Mouse (Mus musculus): Measurements from ENCODE around the gene Gm26938. TPM values are rescaled to one million over a fixed set of nuclear protein-coding genes. Genes with fewer than 3 reads are reported as not detected.

Gm26938 gene
- not detected for total RNA-seq (2021)

- peak; percentile 85 to 89 for DNase-seq (ENCODE audit: low spot score in 2 of 2)
- intact Hi-C loops (cut with DNase I), result no loop called here
Observed at GRCm38 (mm10) chr5:139826357-139827055, at the start of gene Gm26938, which contains the start of gene Psmg3. TSS of gene Gm26938 (minus strand) at chr5:139826407. TSS of gene Psmg3 (minus strand) at chr5:139826885.

DNA sequence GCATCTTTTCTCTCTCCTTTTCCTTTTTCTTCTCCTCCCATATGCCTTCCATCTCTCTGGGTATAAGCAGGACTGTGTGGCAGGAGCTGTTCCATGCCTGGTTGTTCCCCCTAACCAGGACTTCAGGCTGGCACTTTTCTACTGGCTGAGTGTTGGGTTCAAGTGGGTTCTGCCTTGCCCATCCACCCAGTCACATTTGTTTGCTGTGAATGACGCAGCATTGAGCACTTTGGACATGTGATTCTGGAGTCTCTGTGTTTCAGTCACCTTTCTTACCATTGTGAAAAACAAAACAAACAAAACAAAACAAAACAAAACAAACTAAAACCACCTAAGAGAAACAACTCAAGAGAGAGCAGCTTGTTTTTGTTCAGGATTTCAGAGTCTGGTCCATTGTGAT, 45.3 kb upstream of the Gm26938 start:
- intact Hi-C loops (cut with DNase I), result no loop called here
- no peak for DNase-seq (ENCODE audit: low spot score in 2 of 2)

DNA sequence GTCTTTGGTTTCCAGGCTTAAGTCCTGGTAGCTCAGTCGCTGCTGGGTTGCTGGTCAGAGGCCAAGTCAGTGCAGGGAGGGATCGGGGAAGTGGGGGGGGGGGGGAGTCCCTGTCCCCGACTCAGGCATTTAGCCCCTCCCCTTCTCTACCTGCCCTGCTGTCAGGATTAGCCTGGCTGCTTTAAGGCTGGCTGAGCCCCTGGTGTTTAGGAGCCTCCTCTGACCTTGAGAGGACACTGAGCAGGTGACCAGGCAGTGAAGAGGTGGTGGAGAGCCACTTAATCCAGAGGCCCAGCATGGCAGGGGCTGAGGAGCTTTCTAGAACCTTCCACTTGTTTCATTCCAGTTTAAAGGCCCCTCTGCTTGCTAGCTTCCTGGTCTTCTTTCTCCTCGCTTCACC, 44.7 kb upstream of the Gm26938 start:
- no peak for DNase-seq (ENCODE audit: low spot score in 2 of 2)
- intact Hi-C loops (cut with DNase I), result no loop called here

DNA sequence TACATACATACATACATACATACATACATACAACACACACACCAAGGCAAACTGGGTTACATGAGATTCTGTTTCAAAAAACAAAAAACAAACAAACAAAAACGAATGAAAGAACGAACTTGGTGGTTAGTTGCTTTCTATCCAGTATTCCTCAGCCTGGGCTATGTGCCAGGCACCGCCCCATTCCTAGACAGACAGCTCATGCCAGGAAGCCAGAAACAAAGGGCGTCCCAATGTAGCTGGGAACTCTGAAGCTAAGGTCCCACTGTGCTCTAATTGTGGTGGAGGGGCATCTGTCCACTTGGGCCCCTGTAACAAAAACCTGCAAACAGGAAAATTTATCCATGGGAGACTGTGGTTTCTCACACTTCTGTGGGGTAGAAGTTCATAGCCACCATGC, 36.6 kb upstream of the Gm26938 start:
- intact Hi-C loops (cut with DNase I), result no loop called here
- DNase-seq (ENCODE audit: low spot score in 2 of 2), result peak; percentile 10 to 17

DNA sequence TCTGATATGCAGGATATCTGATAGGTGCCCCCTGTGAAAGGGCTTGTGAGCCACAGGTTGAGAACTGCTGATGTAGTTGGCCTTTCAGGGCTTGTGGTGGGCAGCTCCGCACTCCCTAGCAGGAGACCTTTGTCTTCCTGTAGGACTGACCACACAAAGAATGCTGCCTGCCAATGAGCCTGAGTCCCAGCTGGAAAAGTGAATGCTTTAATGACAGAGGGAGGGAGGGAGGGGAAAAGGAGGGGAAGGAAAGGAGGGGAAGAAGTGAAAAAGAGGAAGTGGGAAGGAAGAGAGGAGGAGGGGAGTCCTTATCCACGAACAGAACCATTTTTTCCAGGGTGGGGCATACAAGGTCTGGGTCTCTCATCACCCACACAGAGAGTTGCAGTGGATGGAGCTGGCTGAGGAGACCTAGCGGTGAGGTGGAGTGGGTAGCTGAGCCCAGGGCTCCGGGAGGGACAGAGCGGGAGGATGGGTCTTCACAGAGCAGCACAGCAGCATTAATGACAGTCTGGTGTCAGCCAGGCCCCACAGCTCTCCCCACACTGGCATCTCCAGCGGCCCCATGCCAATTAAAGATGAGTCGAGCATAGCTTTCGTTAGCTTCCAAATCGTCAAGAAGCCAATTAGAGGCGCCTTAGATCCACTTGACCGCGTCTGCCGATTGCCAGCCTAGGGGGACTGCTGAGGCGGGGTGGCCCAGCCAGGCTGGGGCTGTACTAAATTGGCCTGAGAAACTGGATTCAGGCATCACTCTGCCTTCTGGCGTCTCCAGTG, 34.3 kb upstream of the Gm26938 start:
- intact Hi-C loops (cut with DNase I), result no loop called here
- no peak for DNase-seq (ENCODE audit: low spot score in 2 of 2)

GRCm38 (mm10) chr5:139849626-139850320, 23.6 kb upstream of the Gm26938 start:
- DNase-seq (ENCODE audit: low spot score in 2 of 2), result no peak
- intact Hi-C loops (cut with DNase I), result no loop called here

- intact Hi-C loops (cut with DNase I), result loop anchor here (2.0 to 5.0 kb wide), 4 partner anchors 302 to 698 kb away; no protein-coding TSS in a partner anchor
- no peak for DNase-seq (ENCODE audit: low spot score in 2 of 2)
Observed at GRCm38 (mm10) chr5:139839142-139839541, 12.9 kb upstream of the Gm26938 start.

DNA sequence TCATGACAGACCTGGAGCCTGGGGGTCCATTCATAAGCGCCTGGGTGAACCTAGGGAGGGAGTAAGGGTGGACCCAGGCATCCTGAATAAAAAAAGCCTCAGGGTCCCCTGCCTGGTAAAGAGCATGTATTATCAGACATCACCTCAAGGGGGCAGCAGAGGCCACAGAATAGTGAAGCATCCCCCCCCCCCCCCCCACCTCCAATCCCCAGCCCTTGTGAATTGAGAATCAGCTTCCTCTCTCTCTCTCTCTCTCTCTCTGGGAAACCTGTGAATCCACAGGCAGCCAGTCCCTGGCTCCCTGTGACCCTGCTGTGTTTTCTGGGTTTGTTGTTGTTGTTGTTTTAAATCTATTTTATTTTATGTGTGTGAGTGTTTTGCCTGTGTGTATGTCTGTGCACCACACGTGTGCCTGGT, 12.3 kb upstream of the Gm26938 start:
- peak; percentile 31 to 49 for DNase-seq (ENCODE audit: low spot score in 2 of 2)
- intact Hi-C loops (cut with DNase I), result loop anchor here (1.0 to 5.0 kb wide), 5 partner anchors 302 to 699 kb away; no protein-coding TSS in a partner anchor

GRCm38 (mm10) chr5:139835706-139836105, 9.5 kb upstream of the Gm26938 start:
- DNase-seq (ENCODE audit: low spot score in 2 of 2), result peak in 1 of 2 experiments; percentile 39
- intact Hi-C loops (cut with DNase I), result loop anchor here (5.0 kb wide), 2 partner anchors 577 to 702 kb away; no protein-coding TSS in a partner anchor

DNA sequence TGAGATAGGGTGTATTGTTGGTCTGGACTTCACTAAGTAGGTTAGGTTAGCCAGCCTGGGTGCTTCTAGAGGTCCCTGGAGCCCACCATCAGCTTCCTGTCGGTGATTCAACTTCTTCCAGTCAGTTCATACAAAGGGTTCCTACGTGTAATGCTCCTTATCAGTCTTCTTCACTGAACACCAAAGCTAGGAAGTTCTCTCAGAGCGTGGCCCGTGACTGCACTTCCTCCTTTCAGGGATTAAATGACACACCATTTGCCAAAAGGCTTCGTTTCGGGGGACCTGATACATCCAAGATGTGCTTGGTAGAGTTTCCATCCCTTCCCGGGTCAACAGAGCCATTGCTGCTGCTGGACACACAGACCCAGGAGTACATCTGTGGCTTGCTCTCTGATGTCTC, 5.9 kb upstream of the Gm26938 start:
- intact Hi-C loops (cut with DNase I), result no loop called here
- no peak for DNase-seq (ENCODE audit: low spot score in 2 of 2)

GRCm38 (mm10) chr5:139830734-139831133, 4.5 kb upstream of the Gm26938 start:
- intact Hi-C loops (cut with DNase I), result no loop called here
- no peak for DNase-seq (ENCODE audit: low spot score in 2 of 2)

DNA sequence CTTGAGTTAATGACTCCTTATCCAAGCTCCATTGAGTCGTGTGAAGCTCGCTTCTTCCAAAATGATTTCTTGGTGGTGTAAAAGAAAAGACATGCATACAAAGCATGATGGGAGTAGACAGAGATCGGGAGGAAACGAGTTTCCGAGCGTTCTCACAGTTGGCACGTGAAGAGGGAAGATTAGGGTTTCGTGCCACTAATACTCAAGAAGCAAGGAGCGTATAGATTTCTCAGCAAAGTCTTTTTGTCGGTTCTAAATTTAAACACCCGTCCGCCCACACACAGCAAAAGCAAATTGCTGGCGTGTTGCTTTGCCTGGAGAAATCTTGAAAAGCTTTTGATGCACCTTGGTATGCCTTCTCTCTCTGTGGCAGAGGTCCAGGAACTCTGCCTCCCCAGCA, 3.2 kb upstream of the Gm26938 start:
- intact Hi-C loops (cut with DNase I), result no loop called here
- DNase-seq (ENCODE audit: low spot score in 2 of 2), result peak; percentile 60 to 65

- intact Hi-C loops (cut with DNase I), result no loop called here
Observed at GRCm38 (mm10) chr5:139827593-139827992, 1.4 kb upstream of the Gm26938 start.

GRCm38 (mm10) chr5:139825947-139826346, 260 bp downstream of the Gm26938 start:
- no peak for DNase-seq (ENCODE audit: low spot score in 2 of 2)
- intact Hi-C loops (cut with DNase I), result no loop called here

More at GRCm38 (mm10) chr5:139827593-139827992, 1.4 kb upstream of the Gm26938 start:
- DNase-seq (ENCODE audit: low spot score in 2 of 2), result no peak

- DNase-seq (ENCODE audit: low spot score in 2 of 2), result no peak
- intact Hi-C loops (cut with DNase I), result no loop called here
Observed at GRCm38 (mm10) chr5:139824531-139824930, 1.7 kb downstream of the Gm26938 start.

GRCm38 (mm10) chr5:139821466-139822459, 4.4 kb downstream of the Gm26938 start:
- intact Hi-C loops (cut with DNase I), result no loop called here
- DNase-seq (ENCODE audit: low spot score in 2 of 2), result no peak

GRCm38 (mm10) chr5:139819538-139820181, 6.5 kb downstream of the Gm26938 start, which contains the start of gene Tmem184a:
TSS of gene Tmem184a (minus strand) at chr5:139819917.
- intact Hi-C loops (cut with DNase I), result loop anchor here (5.0 kb wide), 1 partner anchor 42 kb away; the partner anchor contains the start of gene Ints1
- no peak for DNase-seq (ENCODE audit: low spot score in 2 of 2)

DNA sequence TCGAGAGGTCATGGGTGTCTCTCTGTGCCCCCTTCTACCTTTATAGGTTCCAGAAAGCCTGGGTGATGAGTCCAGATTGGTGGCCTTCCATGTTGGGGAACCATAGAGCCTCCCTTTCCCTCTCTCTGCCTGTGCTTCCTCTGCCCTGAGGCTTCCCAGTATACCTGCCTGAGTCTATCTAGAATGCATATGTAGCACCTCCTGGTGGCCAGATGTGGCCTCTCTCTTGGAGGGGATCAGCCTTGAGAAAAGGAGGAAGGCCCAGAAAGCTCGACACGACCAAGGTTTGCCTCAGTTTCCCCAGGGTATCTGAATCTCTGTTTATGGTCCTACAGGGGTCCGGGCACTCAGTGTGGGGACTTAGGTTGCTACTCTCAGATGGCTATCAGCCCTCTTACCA, 7.4 kb downstream of the Gm26938 start:
- DNase-seq (ENCODE audit: low spot score in 2 of 2), result peak in 1 of 2 experiments; percentile 43
- intact Hi-C loops (cut with DNase I), result loop anchor here (5.0 kb wide), 1 partner anchor 42 kb away; the partner anchor contains the start of gene Ints1
